Mouse (Mus musculus): Measurements from ENCODE around the gene Stoml1.
A peak's percentile ranks its signal among the peaks of the same experiment; 100 is the strongest.

Stoml1 gene

DNA sequence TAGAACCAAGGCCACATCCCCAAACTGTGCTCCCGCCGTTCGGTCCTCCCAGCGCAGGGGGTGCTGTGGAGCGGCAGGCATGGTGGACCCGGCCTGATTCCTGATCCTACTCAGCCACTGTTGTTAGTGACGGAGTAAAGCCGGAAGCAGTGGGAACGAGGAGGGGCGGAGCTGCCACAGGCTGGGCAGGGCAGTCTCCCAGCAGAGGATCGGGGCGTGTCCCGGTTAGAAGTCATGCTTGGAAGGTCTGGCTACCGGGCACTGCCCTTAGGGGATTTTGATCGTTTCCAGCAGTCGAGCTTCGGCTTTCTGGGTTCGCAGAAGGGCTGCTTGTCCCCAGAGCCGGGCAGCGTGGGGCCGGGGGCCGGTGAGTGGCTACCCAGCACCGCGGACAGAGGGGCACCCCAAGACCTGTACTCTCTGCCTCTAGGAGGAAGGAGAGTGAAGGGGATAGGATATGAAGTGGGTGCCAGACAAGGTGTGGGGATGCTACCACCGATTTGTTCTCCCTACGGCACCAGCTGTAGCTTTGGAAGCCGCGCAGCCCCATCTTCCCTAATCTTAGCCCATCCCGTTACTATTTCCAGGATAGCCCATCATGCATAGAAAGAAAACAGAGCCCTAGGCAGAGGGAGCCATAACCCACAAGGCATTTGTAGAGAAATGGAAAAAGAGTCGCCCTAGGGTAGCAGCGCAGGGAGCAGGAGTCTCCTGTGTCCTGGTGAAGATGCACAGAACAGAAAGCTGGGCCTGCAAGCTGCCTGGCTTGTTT lies at the start of gene Stoml1:
TSS of gene Stoml1 (plus strand) at position 132 of the 772 bp plus-strand sequence.
- peak; percentile 93 for DNase-seq (ENCODE audit: extremely low read depth, low read depth)

DNA sequence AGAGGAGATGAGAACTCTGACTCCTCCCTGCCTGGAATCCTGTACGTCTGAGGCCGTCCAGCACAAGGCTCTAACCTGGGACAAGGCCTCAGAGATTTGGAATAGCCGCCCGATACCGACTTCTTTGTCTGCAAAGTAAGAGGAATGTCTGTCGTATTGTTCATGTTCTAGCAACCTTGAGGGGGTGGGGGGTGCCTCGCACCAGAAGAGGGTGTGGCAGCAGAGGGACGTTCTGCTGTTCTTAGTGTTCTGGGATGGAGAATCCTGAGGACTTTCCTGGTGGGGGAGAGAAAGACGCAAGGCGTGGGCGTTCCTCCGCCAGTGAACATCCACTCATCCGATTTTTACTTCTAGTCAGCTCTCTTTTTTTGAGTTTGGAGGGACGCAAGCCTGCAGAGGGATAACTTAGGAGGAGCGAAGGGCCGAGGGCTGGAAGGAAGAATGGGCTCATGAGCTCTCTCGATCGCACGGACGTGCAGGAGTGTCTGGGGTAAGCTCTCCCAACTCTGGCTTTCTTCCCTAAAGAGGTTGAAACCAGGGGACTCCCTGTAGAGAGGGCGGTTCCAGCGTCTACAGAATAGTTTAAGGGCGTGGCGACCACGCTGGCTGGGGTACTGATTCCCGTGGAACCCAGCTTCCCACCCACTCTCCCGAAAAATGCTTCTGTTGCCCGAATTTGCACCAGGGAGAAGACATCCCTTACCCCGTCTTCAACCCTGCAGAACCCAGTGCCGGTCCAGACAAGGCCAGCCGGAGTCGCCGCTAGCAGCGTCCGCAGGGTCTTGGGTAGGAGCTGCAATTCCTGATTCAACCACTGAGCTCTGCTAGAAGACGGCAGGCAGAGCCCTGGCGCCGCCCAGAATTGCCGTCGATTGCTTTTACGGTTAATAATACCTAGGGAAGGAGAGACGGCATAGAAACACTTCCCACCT lies 49.2 kb upstream of the Stoml1 start, which contains the start of the genes Islr and Islr2:
TSS of gene Islr (minus strand) at position 791 of the 932 bp plus-strand sequence.
TSS of gene Islr2 (minus strand) at position 804 of the 932 bp plus-strand sequence.
- DNase-seq (ENCODE audit: extremely low read depth, low read depth), result peak; percentile 47

DNA sequence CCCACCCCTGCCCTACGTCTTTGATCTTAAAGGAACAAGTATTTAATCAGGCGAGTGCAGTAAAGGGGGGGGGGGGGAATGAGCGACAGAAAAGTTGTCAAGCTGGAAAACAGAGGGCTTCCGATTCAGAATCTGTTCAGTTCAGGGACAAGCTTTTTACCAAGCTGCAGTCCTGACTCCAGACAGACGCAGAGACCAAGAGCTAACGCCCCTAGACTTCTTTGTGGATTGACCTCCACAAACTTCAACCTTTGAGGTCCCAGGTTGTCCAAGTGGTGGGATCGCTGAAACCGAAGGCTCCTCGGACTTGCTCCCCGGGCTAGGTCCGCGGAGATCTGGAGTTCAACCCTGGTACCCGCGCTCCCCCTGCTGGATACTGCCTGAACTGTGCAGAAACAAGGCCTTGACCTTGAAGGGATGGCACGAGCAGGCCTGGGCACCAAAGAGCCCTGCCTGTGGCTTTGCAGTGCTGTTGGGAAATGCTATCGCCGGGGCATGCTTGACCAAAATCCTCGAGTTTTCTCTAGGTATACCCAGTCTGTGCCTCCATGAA lies 48.4 kb upstream of the Stoml1 start:
- DNase-seq (ENCODE audit: extremely low read depth, low read depth), result peak; percentile 54

DNA sequence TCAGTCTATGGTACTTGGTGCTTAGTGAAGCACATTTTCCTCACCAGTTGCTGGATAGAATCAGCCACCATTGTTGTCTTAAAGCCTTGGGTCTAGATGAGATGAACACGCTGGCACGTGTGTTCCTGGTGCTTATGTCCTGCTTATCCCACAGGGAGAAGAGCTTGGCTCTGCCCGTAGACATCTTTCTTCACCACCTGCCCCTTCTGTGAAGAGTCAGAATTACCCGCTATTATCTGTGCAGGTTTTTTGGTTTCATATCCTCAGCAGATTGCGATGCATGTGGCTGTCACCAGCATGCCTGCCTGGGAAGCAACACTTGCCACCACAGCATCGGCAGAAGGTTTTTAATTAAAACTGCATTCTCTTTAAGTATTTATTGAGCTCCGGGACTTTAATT lies 47.0 kb upstream of the Stoml1 start:
- DNase-seq (ENCODE audit: extremely low read depth, low read depth), result no peak

DNA sequence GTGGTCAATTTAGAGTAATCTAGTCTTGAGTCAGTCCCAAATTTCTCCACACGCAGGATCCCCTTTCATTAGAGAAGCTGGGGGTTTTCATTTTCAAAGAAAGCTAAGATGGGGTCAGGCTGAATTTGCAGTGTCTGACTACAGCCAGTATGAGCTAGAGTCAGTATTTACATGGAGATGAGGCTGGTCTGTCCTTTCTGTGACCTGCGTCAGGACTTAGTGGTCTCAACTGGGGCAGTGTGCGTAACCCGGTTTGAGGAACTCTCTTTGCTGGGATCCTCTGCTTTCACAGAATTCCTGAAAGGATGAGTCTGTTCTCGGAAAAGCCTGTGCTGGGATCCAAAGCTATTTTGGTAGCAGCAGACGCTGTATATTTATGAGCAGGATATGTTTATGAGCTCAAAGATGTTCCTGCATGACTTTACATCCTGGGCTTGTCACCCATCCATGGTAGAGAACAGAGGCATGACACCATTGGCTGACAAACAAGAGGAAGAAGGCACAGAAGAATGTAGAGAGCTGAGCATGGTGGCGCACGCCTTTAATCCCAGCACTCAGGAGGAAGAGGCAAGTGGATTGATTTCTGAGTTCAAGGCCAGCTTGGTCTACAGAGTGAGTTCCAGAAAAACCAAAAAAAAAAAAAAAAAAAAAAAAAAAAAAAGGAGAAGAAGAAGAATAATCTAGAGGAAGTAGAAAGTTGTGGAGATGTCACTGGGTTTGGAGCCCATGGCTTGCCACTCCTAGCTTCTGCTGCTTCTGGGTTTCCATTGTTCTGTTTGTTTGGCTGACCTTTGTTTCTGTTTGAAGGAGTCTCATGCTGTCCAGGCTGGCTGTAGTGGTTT lies 43.3 kb upstream of the Stoml1 start:
- no peak for DNase-seq (ENCODE audit: extremely low read depth, low read depth)

DNA sequence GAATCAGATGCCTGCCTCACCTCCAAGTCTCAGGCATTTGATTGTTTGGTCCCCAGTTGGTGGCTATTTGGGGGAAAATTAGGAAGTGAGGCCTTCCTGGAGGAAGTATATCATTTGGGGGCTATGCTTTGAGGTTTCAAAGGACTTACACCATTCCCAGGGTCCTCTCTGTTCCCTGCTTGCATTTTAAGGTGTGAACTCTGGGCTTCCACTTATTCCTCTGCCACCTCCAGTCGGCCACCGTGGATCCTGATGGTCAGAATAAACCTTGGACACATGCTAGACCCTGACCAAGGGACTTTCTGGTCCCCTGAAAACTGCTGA lies 42.7 kb upstream of the Stoml1 start:
- no peak for DNase-seq (ENCODE audit: extremely low read depth, low read depth)

DNA sequence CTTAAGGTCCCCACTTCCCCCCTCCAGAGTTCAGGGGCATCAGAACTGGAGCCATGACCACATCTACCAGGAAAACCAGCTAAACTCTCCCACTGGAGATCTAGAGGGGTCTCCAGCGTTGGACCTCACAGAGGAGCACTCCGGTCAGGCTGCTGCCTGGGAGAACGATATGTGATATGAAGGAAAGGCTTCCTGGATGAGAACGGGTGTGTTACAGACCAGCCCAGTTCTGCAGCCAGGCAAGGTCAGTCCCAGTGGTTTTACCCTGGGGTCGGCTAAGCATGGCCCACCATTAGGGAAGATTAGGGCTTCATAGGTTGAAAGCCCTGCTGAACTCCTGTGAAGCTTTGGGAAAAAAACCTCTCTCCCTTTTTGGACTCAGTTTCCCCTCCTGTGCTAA lies 39.6 kb upstream of the Stoml1 start:
- DNase-seq (ENCODE audit: extremely low read depth, low read depth), result no peak

DNA sequence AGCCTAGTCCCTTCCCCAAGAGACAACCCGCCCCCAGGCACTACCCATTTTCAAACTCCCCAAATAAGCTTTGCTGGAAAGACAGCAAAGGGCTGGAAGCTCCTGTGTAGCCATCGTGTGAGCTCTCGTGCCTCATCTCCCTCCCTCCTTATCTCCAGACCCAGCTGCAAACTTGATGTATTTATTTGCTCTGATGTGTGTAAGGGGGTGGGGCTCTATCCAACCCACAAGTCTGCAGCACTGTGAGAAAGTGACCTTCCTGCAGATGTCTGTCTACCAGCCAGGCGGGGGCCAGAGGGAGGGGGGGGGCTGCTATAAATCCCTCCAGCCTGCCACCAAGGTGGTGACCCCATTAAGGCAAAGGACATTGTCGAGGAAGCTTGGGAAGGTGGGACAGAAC lies 39.1 kb upstream of the Stoml1 start:
- peak; percentile 68 for DNase-seq (ENCODE audit: extremely low read depth, low read depth)

DNA sequence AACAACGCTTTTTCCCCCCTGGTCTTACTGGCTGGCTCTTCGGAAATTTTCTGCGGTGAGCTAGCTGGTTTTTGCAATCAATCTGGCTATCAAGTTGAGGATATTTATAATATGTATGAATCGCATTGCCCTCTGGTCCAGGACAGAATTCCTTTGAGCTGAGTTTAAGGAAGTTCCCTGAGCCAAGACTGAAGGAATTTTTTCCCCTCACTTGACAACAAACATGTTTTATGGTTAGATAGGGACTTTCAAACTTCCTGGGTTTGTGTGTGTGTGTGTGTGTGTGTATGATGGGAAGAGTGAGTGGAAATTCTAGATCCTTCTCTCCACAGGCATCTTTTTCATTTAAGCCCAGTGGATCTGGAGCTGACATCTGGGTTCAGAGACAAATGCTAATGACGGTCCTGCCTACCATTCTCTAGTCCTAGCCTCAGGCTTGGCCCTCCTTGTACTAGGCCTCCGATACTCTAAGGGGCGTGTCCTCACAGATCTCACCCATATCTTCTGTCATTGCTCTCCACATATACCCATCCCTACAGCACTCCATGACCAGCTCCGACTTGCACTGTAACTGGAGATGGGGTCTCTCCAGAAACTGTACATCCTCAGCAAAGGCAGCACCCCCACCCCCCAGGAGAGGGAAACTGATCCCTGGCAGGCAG lies 38.3 kb upstream of the Stoml1 start:
- no peak for DNase-seq (ENCODE audit: extremely low read depth, low read depth)

DNA sequence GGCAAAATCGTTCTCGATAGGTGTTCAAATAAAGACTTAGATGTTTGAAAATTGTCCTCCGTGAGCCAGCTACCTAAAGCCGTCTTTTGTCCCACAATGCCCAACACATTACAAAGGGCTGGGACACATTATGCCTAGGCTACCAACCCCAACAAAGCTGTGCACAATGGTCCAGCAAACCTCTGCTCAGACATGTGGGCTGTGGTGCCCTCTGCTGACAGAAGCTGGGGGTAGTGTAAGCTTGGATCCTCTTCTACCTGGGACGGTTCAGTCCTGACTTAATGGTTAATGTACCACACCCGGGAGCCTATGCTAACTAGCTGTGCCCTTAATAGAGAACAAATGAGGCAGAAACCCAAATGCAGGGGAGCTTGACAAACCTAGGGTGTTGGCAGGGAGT lies 36.6 kb upstream of the Stoml1 start:
- no peak for DNase-seq (ENCODE audit: extremely low read depth, low read depth)

DNA sequence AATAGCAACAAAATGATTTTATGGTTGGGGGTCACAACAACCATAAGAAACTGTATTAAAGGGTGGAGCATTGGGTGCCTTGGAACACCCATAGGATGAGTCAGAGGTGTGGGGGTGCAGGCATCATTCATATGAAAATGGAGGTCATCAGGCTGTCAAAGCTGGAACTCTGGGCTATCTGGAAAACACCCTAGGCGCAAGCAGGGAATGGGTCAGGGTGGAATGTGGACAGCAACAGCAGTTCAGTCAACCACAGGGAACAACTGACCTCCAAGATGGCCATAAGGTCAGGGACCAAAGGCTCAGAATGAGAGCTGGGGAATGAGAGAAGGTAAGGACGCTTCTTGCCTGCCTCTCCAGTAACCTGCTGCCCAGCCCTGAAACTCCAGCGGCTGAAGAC lies 34.4 kb upstream of the Stoml1 start:
- DNase-seq (ENCODE audit: extremely low read depth, low read depth), result no peak

DNA sequence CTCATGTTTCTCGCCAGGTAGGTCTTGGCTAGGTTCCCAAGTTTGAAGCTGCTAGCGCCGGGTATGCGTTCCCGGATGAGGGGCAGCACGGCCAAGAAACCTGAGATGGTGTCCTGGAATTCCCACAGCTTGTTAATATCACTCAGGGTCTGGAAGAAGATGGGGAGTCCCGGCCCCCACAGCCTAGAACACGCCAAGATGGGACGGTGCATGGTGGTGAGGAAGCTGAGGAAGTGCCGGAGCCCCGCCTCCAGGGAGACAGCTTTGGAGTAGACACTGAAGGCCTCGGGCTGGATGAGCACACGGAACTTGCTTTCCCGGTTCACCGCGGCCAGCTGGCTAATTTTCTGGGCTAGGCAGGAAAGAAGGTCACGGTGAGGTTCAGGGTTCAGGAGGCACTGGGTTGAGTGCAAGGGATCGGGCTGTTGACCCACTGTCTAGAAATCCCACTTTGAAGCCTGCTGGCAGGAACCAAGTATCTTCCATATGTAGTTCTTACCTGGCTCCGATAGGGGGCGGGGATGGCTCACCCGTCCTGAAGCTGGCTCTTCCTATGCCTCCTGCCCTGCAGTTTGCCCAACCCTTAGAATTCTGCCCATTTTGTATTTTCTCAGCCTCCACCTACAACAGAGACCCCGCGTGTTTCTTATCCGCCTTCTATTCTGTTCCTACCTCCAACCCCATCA lies 32.6 kb upstream of the Stoml1 start:
- no peak for DNase-seq (ENCODE audit: extremely low read depth, low read depth)

DNA sequence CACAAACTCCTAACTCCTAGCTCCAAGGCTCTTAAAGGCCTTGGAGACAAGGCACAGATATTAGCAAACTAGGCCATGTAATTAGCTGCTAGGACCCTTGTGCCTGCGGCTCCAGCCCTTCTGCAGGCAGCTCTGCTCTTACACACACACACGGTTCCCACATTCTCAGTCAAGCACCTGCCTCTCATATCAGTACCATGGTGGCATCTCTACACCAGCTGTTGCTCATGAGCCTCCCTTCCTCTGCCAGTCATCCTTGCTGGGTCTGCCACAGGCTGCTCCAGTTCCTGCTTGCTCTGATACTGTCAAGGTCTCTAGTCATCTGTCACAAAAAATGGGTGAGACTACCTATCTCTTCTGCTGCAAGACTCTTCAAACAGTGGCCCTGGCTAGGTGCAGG lies 28.6 kb upstream of the Stoml1 start:
- DNase-seq (ENCODE audit: extremely low read depth, low read depth), result no peak

DNA sequence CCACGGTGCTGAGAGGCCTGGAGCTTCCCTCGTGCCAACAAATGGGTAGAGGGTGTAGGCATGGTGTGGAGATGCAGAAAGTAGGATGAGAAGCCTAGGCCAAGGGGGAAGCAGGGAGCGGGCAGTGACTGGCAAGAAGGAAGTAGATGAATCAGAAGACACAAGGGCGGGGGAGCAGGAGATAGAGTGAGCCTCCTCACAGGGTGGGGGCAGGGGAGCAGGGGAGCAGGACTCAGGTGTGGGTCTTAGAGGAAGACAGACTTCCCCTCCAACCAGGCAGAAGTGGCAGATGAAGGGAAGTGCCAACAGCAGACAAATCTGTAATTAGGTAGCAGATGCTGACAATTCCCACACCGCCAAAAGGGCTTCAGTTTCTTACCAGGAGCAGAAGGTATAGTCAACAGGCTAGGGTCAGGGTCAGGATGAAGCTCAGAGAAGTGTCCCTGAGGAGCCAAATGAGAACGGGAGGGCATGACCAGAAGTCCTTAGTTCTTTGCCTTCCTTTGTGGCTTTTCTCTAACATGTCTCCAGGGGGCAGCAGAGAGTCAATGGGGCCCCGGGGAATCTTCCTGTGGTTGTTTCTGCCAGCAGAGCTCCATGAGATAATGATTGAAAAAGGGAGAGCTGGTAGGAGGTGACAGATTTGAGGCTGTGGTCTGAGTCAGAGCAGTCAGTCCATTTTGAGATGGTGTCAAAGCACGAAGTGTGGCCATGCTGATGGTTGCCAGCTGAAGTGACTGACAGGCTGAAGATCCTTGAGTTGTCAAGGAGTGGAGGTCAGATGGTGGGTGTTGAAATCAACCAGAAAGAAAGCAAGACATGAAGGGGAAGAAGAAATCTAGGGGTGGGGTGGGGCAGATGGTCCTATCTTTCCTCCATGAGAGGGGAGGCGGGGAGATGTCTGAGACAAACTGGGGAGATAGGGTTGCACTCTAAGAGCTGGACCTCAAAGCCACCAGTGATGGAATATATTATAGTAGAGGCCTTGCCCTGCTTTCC lies 26.8 kb upstream of the Stoml1 start:
- DNase-seq (ENCODE audit: extremely low read depth, low read depth), result no peak

DNA sequence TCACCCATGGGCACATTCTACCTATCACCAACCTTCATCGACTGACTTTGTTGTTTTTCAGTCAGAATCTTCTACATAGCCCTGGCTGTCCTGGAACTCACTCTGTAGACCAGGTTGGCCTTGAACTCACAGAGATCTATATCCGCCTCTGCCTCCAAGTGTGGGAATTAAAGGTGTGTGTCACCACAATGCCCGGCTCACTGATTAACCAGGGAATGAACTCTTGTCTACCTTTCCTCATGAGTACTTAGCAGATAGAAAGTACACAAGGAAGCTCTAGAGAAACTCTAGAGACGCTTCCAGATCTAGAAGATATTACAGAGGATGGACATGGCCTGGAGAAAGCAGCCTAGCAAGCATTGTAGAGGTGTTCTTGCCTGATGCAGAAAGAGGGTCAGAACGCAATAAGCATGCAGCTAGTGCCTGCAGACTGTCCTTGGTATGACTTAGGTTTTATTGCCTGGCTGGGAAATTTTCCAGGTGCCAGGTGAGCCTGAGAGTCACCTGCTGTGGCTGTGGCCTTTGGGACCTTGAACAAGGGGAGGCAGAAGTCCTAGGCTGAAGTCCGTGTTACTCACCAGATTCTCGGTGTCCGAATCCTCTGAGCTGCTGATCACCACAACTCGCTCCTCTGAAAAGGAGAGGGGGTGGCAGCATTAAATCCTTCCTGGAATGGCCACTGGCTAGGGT lies 24.0 kb upstream of the Stoml1 start:
- DNase-seq (ENCODE audit: extremely low read depth, low read depth), result no peak

DNA sequence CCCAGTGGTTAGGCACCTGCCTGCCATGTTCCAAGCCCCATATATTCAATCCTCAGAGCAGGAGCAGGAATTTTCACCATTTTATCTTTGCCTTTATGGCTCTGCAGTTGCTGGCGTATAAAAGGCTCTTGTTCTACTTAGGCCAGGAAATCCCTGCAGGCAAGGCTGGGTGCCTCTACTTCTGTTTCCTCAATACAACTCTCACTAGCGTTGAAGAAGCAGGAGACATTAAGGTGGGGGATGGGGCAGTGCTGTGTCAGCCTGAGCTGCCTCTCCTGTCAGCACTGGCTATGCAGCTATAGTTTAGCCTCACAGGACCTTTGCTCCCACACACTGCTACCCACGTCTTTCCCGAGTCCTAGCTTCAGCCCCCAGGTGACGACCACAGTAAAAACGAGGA lies 21.2 kb upstream of the Stoml1 start:
- DNase-seq (ENCODE audit: extremely low read depth, low read depth), result no peak

DNA sequence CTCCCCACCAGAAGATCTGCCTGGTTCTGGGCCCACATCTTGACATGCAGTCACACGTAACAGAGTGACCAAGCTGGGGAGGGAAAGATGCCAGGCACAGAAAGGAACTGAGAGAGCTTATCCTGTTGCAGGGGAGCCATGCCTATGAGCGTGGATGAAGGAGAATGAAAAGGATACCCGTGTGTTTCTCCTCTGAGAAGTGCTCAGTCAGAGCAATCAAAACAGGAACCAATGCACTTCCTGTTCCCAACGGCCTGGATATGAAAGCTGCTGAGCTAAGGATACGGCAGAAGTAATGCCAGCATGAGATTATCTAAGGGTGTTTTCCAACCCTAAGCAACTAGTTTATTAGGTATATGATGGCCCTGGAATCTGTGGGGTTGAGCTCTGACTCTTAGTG lies 20.6 kb upstream of the Stoml1 start:
- DNase-seq (ENCODE audit: extremely low read depth, low read depth), result no peak

DNA sequence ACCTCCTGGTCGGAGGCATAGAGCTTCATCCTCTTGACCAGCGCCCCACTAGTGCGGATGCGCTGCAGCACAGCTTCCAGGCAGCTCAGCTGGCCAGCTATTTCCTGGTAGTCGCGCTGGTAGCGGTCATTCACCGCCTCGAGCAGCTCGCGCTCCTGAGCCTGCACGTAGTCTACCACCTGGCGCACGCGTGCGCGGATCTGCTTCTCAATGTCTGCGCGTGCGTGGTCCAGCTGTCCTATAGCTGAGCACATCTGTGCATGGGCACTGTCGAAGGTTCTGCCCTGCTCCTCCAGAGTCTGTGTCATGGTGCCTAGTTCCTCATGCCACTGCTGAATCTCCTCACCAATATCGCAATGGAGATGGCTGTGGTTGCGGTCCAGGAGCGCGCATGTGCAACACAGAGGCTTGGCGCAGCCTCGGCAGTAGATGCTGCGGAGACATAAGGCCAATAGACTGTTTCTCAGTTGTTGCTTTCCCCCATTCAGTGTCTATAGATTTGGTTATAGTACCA lies 18.4 kb upstream of the Stoml1 start:
- no peak for DNase-seq (ENCODE audit: extremely low read depth, low read depth)

All from MEL-GATA-1-ER (cell line).